Mouse (Mus musculus): ENCODE data around the gene Gtf2f2.

- TF ChIP-seq CTCF (IDR thresholded peaks at IDR 0.05; ENCODE audit: control insufficient read depth, insufficient read depth, low read length) (peak; percentile 42; the same call in 1 of the 2 replicates), POLR2A (IDR thresholded peaks at IDR 0.05; ENCODE audit: borderline replicate concordance, control insufficient read depth, low read depth, low read length) (no peak)
Observed at GRCm38 (mm10) chr14:75934359-75934758, 76.3 kb downstream of the Gtf2f2 start.
